Mouse (Mus musculus) testis, adult 2 months (tissue): ENCODE measurements at regions not wholly inside any gene's neighbourhood (a gene's known extent, or its start where the extent isn't known, plus 50 kb on each side); places are given as distances from the start of the nearest gene placed in this dataset.

ENCODE experiments used
- CTCF ChIP-seq: fragments of 200-500 bp; IDR thresholded peaks from 2 replicates; pipeline ENCODE4 v1.5.1; 2012; ENCODE audit warnings: low read depth, mild to moderate bottlenecking, inconsistent platforms, low read length, moderate library complexity; ENCODE audit not compliant: control insufficient read depth, insufficient read depth, insufficient replicate concordance
- POLR2A ChIP-seq: fragments of 200-500 bp; IDR thresholded peaks from 2 replicates; pipeline ENCODE4 v1.6.1; 2012; ENCODE audit warnings: low read depth, mild to moderate bottlenecking, inconsistent platforms, low read length, moderate library complexity; ENCODE audit not compliant: control insufficient read depth

DNA sequence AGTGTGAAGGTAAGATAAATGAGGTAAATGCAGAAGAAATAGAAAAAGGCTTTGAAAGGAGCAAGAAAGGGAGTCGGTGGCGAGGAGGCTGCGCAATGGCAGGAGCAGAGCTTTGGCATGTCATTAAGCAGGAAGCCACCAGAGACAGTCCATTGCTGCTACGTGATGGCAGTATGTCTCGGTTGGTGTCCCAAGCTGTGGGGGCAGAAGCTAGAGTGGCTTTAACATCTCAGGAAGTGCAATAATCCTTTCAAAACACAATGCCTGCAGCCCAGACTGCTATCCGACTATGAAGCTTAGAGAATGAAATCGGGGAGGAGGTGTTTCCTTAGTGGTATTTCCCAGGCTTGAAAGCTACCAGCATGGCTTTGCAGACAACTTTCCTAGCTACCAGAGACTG, 251.3 kb downstream of the Ttll7 start:
- TF ChIP-seq POLR2A: no peak
- no peak for TF ChIP-seq CTCF
